Mouse (Mus musculus): ENCODE measurements around the gene Parp6.

GRCm38 (mm10) chr9:59638372-59638771, 21.3 kb downstream of the Parp6 start:
- TF ChIP-seq CTCF (IDR thresholded peaks at IDR 0.05; ENCODE audit: borderline replicate concordance, control insufficient read depth, extremely low read depth, insufficient read depth, low read length, poor library complexity): no peak
- no peak for TF ChIP-seq POLR2A (IDR thresholded peaks at IDR 0.05; ENCODE audit: control insufficient read depth, extremely low read depth, insufficient read depth, low read length, poor library complexity)

Measured in thymus, adult 2 months (tissue).